Mouse (Mus musculus) forebrain, embryonic 15.5 days (tissue): ENCODE measurements around the gene Ptch2. TPM values are rescaled to one million over a fixed set of nuclear protein-coding genes. Genes with fewer than 3 reads are reported as not detected.

Experiments
- ATAC-seq: fragments of 200-750 bp; cut with Nextera tagmentation; replicated peaks from 2 replicates; pipeline ENCODE4 v1.8.0; 2017; ENCODE audit warnings: mild to moderate bottlenecking, moderate TSS enrichment, moderate library complexity
- H3K27ac ChIP-seq: fragments of 300-500 bp; sonication (generic); replicated peaks from 2 replicates; pipeline ENCODE4 v1.5.1; 2015; ENCODE audit warnings: mild to moderate bottlenecking, inconsistent platforms
- H3K27me3 ChIP-seq: fragments of 300-500 bp; sonication (generic); 2 replicates; pipeline ENCODE4 v1.6.1; 2015; ENCODE audit warnings: inconsistent platforms
- H3K36me3 ChIP-seq: fragments of 300-500 bp; sonication (generic); 2 replicates; pipeline ENCODE4 v1.6.1; 2015; ENCODE audit warnings: mild to moderate bottlenecking, inconsistent platforms
- H3K4me1 ChIP-seq: fragments of 300-500 bp; sonication (generic); 2 replicates; pipeline ENCODE4 v1.6.1; 2015; ENCODE audit warnings: inconsistent platforms
- H3K4me2 ChIP-seq: fragments of 300-500 bp; sonication (generic); replicated peaks from 2 replicates; pipeline ENCODE4 v1.6.1; 2015; ENCODE audit warnings: mild to moderate bottlenecking, inconsistent platforms
- H3K4me3 ChIP-seq: fragments of 300-500 bp; sonication (generic); 2 replicates; pipeline ENCODE4 v1.5.1; 2015; ENCODE audit warnings: mild to moderate bottlenecking, inconsistent platforms
- H3K9ac ChIP-seq: fragments of 300-500 bp; sonication (generic); replicated peaks from 2 replicates; pipeline ENCODE4 v1.6.1; 2015; ENCODE audit warnings: mild to moderate bottlenecking, inconsistent platforms
- H3K9me3 ChIP-seq: fragments of 300-500 bp; sonication (generic); 2 replicates; pipeline ENCODE4 v1.6.1; 2016; ENCODE audit warnings: inconsistent platforms
- WGBS: fragments of 180-500 bp; shearing (Covaris S2); methylation state at CpG from one replicate; pipeline ENCODE4 v1.1.7; 2015; ENCODE audit warnings: mixed read lengths; 5-methylcytosine and 5-hydroxymethylcytosine counted together
- polyA plus RNA-seq: library from polyadenylated mRNA; unstranded; fragments of >200 nt; fragmentation: Nextera tagmentation; extraction: Ambion mirVana; gene quantifications from 2 replicates; pipeline ENCODE4 v1.2.1, GENCODE M21; 2015

Gene Ptch2
- polyA plus RNA-seq = 3.6 and 3.8 TPM in 2 replicates

DNA sequence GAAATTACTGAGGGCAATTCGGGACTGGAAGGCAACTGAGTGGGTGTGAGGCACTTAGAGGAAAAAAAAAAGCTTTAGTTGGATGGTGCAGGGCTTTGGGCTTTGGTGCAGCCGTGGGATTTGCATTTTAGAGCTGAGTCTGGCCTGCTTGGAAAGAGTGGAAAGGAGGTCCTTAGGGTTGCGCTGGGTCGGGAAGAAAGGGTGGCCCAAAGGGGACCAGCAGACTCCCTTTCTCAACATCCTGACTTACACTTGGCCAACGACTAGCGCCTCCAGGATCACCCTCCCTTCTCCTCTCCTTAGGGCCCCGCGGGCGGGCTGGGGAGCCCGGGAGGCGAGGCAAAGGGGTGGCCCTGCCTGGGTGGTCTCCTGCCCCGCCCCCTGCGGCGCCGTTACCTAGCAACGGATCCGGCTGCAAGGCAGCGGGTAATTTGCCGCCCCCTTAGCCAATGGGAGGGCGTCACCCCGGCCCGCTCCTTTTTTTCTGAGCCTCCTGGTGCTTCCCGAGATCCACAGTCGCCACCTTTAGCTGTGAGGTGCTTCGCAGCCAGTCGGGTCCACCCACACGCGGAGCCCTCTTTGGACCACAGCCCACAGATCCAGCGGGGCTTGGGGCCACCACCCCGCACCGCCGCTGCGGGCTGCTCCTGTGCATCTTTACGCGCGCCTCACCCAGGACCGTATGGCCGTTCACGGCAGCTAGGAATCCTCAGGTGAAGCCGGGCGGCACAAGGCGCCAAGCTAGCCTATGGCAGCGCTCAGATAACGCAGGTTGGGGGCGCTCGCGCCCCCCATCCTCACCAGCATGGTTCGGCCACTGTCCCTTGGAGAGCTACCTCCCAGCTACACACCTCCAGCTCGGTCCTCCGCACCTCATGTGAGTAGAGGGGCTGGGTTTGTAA is at the start of gene Ptch2:
Gene Ptch2, plus strand, starts transcription at position 525 of the 902 bp plus-strand sequence.
- H3K4me3 ChIP-seq = peak within 1 kb of the TSS; percentile 65
- ATAC-seq = peak; percentile 79
- H3K9me3 ChIP-seq = no peaks in the 10 kb centered on the region
- H3K4me1 ChIP-seq = peaks cover 27% of the 10 kb centered on the region
- peak within 1 kb of the TSS; percentile 67 for H3K9ac ChIP-seq
- H3K27me3 ChIP-seq = peaks cover 3% of the 10 kb centered on the region; the same call in 1 of the 2 replicates
- peak within 1 kb of the TSS; percentile 87 for H3K4me2 ChIP-seq
- H3K36me3 ChIP-seq = no peaks in the 10 kb centered on the region
- peak within 1 kb of the TSS; percentile 41 for H3K27ac ChIP-seq
- WGBS = under 1% methylated on average over 48 of the region's 50 CpGs

GRCm38 (mm10) chr4:117048836-117049235 is 47.0 kb upstream of the Ptch2 start:
- Histone ChIP-seq H3K36me3 (no peaks in the 10 kb centered on the region), H3K9me3 (no peaks in the 10 kb centered on the region), H3K27me3 (no peaks in the 10 kb centered on the region), H3K4me2 (no peak overlapping the region), H3K27ac (no peak overlapping the region), H3K9ac (no peak overlapping the region), H3K4me1 (peaks cover 5% of the 10 kb centered on the region; the same call in 1 of the 2 replicates), H3K4me3 (no peak overlapping the region)
- WGBS = 69% methylated on average over 3 of the region's 3 CpGs
- no peak for ATAC-seq

DNA sequence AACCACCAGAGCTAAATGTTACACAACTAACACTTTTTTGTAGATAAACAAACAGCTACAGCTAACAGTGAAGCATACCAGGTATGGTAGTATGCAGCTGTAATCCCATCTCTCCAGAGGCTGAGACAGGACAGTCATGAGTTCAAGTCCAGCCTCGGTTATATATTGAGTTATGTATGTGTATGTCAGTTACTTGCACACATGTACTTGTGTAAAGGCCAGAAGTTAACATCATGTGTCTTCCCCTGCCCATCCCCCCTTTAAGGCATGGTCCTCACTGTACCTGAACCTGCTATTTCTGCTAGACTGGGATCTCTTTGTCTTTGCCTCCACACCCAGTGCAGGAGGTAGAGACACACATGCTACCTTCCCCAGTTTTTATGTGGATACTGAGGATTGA is 46.4 kb upstream of the Ptch2 start:
- no peak for ATAC-seq
- no peaks in the 10 kb centered on the region for H3K36me3 ChIP-seq
- no peak overlapping the region for H3K4me2 ChIP-seq
- no peak overlapping the region for H3K4me3 ChIP-seq
- no peak overlapping the region for H3K27ac ChIP-seq
- no peaks in the 10 kb centered on the region for H3K9me3 ChIP-seq
- no peaks in the 10 kb centered on the region for H3K27me3 ChIP-seq
- H3K4me1 ChIP-seq = peaks cover 8% of the 10 kb centered on the region; the same call in 1 of the 2 replicates
- WGBS = 100% methylated on average over 1 of the region's 1 CpGs
- no peak overlapping the region for H3K9ac ChIP-seq

- Histone ChIP-seq H3K4me2 (no peak overlapping the region), H3K27ac (no peak overlapping the region), H3K9me3 (no peaks in the 10 kb centered on the region), H3K9ac (no peak overlapping the region), H3K4me3 (no peak overlapping the region), H3K27me3 (no peaks in the 10 kb centered on the region), H3K36me3 (no peaks in the 10 kb centered on the region), H3K4me1 (peaks cover 8% of the 10 kb centered on the region; the same call in 1 of the 2 replicates)
- no peak for ATAC-seq
- WGBS = 75% methylated on average over 4 of the region's 4 CpGs
These were observed 43.2 kb upstream of the Ptch2 start for GRCm38 (mm10) chr4:117052626-117053025.

DNA sequence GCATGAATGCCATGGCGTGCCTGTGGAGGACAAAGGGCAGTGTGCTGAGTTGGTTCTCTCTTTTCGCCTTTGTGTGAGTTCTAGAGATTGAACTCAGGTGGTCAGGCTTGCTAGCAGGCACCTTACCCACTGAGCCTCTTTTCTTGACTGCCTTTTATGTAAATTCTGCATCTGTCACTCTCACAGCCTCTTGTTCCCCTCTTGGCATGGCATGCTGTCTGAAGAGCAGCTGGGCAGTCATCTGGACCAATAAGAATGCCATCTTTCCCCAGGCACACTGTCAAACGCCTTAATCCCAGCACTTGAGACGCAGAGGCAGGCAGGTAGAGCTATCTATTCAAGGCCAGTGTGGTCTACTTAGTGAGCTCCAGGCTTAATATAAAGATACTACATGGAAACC is 41.9 kb upstream of the Ptch2 start:
- Histone ChIP-seq H3K4me2 (no peak overlapping the region), H3K27ac (peak overlapping the region; percentile 38), H3K36me3 (no peaks in the 10 kb centered on the region), H3K9me3 (no peaks in the 10 kb centered on the region), H3K27me3 (no peaks in the 10 kb centered on the region), H3K9ac (no peak overlapping the region), H3K4me3 (no peak overlapping the region), H3K4me1 (peaks cover 8% of the 10 kb centered on the region; the same call in 1 of the 2 replicates)
- WGBS = 58% methylated on average over 4 of the region's 4 CpGs
- ATAC-seq = peak; percentile 63

- Histone ChIP-seq H3K4me1 (peaks cover 8% of the 10 kb centered on the region; the same call in 1 of the 2 replicates), H3K9me3 (no peaks in the 10 kb centered on the region), H3K4me2 (no peak overlapping the region), H3K36me3 (peaks cover 2% of the 10 kb centered on the region; the same call in 1 of the 2 replicates), H3K4me3 (no peak overlapping the region), H3K27me3 (no peaks in the 10 kb centered on the region), H3K9ac (no peak overlapping the region), H3K27ac (no peak overlapping the region)
- no peak for ATAC-seq
These were observed 39.8 kb upstream of the Ptch2 start for GRCm38 (mm10) chr4:117056102-117056501.

GRCm38 (mm10) chr4:117056514-117056913 is 39.4 kb upstream of the Ptch2 start:
- H3K27ac ChIP-seq = no peak overlapping the region
- no peak for ATAC-seq
- peaks cover 6% of the 10 kb centered on the region; the same call in 1 of the 2 replicates for H3K36me3 ChIP-seq
- no peak overlapping the region for H3K4me2 ChIP-seq
- no peaks in the 10 kb centered on the region for H3K27me3 ChIP-seq
- H3K4me3 ChIP-seq = no peak overlapping the region
- H3K9ac ChIP-seq = no peak overlapping the region
- H3K9me3 ChIP-seq = no peaks in the 10 kb centered on the region
- H3K4me1 ChIP-seq = peaks cover 8% of the 10 kb centered on the region; the same call in 1 of the 2 replicates
- 79% methylated on average over 2 of the region's 2 CpGs for WGBS

DNA sequence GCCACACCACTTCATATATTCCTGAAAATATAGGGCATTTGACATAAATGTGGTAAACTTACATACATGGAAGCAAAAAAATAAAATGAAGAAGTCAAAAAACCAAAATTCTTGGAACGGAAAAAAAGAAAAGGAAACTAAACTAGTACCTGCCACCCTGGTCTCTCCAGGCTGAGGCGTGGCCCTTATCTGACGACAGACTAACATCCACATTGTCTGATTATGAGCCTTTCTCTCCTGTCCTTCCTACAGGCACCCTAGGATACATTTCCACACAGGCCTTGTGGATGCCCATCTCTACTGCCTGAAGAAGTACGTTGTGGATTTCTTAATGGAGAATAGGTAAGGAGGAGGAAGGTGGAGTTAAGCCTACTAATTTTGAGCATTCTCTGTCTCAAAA is 37.4 kb upstream of the Ptch2 start:
- H3K36me3 ChIP-seq = peaks cover 8% of the 10 kb centered on the region; the same call in 1 of the 2 replicates
- H3K4me2 ChIP-seq = no peak overlapping the region
- no peaks in the 10 kb centered on the region for H3K27me3 ChIP-seq
- no peak overlapping the region for H3K4me3 ChIP-seq
- ATAC-seq = no peak
- H3K9ac ChIP-seq = no peak overlapping the region
- peaks cover 7% of the 10 kb centered on the region; the same call in 1 of the 2 replicates for H3K4me1 ChIP-seq
- no peak overlapping the region for H3K27ac ChIP-seq
- no peaks in the 10 kb centered on the region for H3K9me3 ChIP-seq
- WGBS = 89% methylated on average over 4 of the region's 4 CpGs

DNA sequence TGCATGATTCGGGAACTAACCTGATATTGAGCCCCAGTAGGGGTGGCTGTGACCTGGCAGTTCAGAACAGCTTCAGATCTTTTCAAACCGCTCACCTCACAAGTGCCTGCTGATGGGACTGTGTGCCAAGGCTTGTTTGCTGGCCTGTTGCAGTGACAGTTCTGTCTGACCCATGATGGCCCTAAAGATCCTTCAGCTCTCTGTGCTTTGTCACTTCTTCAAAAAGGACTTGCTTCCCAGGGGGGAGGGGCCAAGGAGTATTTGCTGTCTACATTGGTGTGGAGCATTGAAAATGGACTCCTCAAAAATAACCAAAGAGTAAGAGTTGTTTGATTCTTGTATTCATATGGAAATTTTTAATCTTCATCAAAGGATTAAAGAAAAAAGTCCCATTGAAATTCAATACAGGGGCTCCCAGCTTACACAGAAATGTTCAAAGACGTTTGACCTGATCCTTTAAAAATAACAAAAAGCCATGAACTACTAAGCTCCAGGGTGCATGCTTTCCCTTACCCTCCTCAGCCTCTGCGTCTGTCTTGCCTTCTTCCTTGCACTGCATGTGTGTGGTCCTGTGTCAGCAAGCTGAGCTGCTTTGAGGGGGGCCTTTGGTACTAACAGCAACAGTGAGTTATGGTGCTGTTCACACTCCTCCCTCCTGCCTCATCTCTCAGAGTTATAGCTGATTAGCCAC is 33.0 kb upstream of the Ptch2 start:
- peaks cover 28% of the 10 kb centered on the region for H3K36me3 ChIP-seq
- H3K27me3 ChIP-seq = no peaks in the 10 kb centered on the region
- H3K9me3 ChIP-seq = no peaks in the 10 kb centered on the region
- WGBS = 25% methylated on average over 4 of the region's 4 CpGs
- H3K9ac ChIP-seq = no peak overlapping the region
- H3K27ac ChIP-seq = no peak overlapping the region
- no peak for ATAC-seq
- H3K4me3 ChIP-seq = no peak overlapping the region
- no peak overlapping the region for H3K4me2 ChIP-seq
- H3K4me1 ChIP-seq = no peaks in the 10 kb centered on the region

- no peak for ATAC-seq
- peaks cover 58% of the 10 kb centered on the region for H3K36me3 ChIP-seq
These were observed 27.8 kb upstream of the Ptch2 start for GRCm38 (mm10) chr4:117068035-117068434.

GRCm38 (mm10) chr4:117069647-117070046 is 26.2 kb upstream of the Ptch2 start:
- ATAC-seq = no peak
- Histone ChIP-seq H3K27me3 (no peaks in the 10 kb centered on the region), H3K9ac (no peak overlapping the region), H3K4me1 (no peaks in the 10 kb centered on the region), H3K4me2 (no peak overlapping the region), H3K27ac (no peak overlapping the region), H3K4me3 (no peak overlapping the region), H3K9me3 (no peaks in the 10 kb centered on the region), H3K36me3 (peaks cover 60% of the 10 kb centered on the region)
- WGBS = 93% methylated on average over 1 of the region's 1 CpGs

More at GRCm38 (mm10) chr4:117068035-117068434, 27.8 kb upstream of the Ptch2 start:
- Histone ChIP-seq H3K27me3 (no peaks in the 10 kb centered on the region), H3K27ac (no peak overlapping the region), H3K4me3 (no peak overlapping the region), H3K9ac (no peak overlapping the region), H3K4me1 (no peaks in the 10 kb centered on the region), H3K4me2 (no peak overlapping the region), H3K9me3 (no peaks in the 10 kb centered on the region)
- WGBS = 93% methylated on average over 7 of the region's 7 CpGs

GRCm38 (mm10) chr4:117070624-117071023 is 25.3 kb upstream of the Ptch2 start:
- Histone ChIP-seq H3K36me3 (peaks cover 55% of the 10 kb centered on the region), H3K4me3 (no peak overlapping the region), H3K4me1 (no peaks in the 10 kb centered on the region), H3K9ac (no peak overlapping the region), H3K27ac (no peak overlapping the region), H3K9me3 (no peaks in the 10 kb centered on the region), H3K4me2 (no peak overlapping the region), H3K27me3 (no peaks in the 10 kb centered on the region)
- WGBS = 89% methylated on average over 4 of the region's 4 CpGs
- ATAC-seq = no peak
